Mouse (Mus musculus) gastrocnemius, postnatal 4 days (tissue): ENCODE data around the gene Pwp2. TPM values are rescaled to one million over a fixed set of nuclear protein-coding genes. Genes with fewer than 3 reads are reported as not detected.
A peak's percentile ranks its signal among the peaks of the same experiment; 100 is the strongest.
"Not testable (repeated sequence)": the region's sequence is repeated elsewhere in the genome, so short reads cannot be mapped to it uniquely, and the experiment has no call there.

ENCODE experiments used
- DNase-seq, 2 experiments: peaks; one replicate each; pipeline ENCODE4 v3.0.0; 2021 to 2022; ENCODE audit warnings: low spot score in 2 of 2, mixed read lengths in 2 of 2
- total RNA-seq, 2 experiments: library from RNA; stranded (reverse); gene quantifications; 2 replicates each; pipeline ENCODE4 v1.2.3; 2021

The Pwp2 gene
- total RNA-seq, 2 experiments from 2014 or later = 8.9 to 10.5 TPM

DNA sequence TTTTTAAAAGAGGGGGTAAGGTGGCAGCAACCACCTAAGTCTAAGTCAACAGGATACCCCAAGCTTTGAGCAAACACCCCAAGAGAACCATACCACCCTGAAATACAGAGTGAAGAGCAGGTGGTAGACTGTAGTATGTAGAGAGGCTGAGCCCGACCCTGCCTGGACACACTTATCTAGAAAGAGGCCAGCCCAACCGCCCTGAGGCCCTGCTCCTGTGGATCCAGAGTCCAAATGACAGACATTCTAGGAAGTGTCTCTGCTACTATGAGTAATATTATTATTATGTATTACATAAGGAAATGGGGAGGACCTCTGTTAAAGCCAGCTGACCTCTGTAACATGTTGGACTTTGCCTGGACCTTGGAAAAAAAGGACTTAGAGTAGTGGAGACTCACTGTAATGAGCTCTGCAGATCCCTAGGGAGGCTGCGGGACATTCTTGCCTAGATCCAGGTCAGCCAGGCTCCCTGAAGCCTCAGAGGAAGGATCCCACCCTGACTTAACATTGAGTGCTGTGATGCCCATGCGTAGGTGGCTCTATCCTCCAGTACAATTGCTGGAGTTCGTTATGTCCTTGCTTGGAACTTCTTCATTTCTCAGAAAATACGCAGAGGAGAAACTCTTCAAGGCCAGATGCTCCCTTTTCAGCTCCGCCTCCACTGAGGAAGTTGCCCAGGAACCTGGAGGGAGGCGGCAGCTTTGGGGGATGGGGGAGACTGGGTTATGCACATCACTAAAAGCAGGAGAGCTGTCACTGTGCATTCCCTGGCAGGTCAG is 41.0 kb downstream of the Pwp2 start:
- DNase-seq = no peak

DNA sequence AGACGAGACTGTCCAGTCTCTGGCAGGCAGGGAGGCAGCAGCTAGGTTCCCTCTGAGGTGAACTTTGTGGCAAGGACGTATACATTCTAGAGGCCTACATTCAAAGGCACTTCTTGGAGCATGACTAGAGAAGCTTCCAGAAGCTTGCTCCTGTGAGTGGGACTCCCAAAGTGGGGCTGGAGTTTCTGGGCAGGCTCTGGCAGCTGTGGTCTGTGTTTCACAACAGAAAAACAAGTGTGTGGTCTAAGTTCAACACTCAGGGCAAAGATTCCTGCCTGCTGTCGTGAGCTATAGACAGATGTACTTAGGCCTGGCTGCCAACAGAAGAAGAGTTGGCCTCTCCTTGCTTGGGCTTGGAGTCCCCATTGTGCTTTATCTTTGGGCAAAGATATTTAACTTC is 44.1 kb downstream of the Pwp2 start:
- DNase-seq = no peak

DNA sequence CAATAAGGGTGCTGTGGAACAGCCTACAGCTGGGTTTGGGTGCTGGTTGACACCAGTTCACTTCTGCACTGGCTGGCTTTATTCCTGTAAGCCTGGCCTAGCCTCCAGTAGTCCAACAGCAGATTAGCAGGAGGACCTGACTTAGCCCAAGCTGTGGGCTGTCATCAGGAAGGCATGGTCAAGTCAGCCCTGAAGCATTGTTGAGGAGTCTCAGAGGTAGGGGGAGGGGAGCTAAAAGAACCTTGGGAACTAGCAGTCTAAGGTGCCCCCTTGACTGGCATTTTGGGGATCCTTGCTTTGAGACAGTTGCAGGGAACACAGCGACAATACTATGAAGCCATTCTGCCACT is 44.7 kb downstream of the Pwp2 start:
- no peak for DNase-seq

DNA sequence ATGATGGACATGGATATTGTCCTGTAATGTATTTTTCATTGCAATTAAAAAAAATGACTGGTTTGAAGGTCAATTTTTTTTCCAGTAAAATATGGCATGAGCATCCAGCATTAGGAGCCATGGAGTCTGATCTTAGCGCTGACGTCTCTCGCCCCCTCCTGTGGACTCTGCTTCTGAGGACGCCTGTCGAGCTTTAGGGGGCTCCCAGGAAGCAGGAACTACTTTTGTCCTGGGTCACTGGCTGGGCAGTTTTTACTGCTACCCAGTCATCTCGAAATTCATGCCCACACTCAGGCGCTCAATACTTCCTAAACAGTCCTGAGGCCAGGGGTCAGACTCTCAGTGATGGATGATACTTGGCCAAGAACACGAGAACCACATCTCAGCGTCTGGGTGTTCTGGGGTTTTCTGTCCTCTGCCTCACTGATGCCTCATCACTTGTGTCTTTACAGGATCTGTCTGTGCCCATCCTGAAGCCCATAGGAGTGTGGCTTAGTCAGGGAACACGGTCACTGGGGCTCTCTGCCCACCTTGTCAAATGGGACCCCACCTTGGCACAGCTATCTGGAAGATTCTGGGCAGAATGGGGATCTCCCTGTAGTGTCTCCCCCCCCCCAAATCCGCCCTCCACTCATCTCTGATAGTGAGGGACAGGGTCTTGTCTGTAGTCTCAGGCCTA is 45.2 kb downstream of the Pwp2 start:
- no peak for DNase-seq

DNA sequence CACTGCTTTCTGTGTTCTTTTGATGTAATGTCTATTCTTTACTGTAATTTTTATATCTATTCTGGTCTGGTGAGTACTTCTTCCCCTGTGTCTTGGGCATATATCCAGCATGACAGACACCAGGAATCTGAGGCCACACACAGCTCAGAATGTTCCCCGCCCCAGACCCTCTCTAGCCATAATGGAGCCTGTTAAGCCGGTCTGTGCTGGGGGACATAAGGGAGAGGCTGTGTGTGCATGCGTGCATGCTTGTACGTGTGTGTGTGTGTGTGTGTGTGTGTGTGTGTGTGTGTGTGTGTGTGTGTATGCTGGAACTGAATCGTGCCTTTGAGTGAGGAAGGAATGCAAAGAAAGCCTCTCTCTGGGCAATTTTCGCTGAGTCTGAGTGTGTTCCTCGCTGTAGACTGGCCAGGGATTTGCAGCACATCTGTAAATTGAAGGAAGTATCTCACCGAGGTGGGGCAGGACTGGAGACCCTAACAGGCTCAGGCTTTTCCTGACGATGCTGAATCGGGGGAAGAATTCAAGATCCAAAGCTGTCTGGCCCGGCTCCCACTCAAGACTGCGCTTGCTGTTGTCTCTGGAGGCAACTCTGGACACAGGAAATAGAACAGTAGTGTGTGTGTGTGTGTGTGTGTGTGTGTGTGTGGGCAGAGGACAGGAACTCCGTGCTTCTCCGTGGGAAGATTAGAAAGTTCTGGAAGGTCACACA is 46.0 kb downstream of the Pwp2 start:
- DNase-seq = peak in 1 of 2 experiments; percentile 68

DNA sequence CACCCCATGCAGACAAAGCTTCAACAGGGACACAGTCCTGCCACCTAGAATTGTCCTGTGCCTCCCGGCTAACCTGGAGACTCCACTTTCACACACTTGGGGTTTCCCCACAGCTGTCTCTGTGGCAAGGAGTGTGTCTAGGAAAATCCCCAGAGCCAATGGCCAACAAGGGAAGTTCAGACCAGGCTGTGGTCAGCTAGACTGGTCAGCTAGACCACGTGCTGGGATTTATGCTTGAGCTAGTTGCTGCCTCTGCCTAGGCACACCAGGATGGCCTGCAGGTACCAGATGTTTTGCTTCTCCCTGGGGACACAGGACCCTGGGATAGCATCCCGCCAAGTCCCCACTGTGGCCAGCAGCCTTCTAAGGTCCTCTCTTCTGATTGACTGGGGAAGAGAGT is 47.8 kb downstream of the Pwp2 start:
- no peak for DNase-seq

DNA sequence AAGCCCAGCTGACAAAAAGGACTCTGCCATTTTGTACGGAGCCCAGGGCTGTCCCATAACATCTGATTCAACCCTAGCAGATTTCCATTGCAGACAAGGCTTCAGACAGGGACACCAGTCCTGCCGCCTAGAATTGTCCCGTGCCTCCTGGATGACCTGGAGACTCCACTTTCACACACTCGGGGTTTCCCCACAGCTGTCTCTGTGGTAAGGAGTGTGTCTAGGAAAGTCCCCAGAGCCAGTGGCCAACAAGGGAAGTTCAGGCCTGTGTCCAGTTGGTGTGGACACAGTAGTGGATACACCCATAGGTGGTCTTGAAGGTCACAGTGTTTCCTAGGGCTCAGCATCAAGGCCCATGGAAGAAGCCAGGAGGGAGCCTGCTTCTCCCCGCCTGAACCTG is 49.0 kb downstream of the Pwp2 start:
- no peak for DNase-seq

DNA sequence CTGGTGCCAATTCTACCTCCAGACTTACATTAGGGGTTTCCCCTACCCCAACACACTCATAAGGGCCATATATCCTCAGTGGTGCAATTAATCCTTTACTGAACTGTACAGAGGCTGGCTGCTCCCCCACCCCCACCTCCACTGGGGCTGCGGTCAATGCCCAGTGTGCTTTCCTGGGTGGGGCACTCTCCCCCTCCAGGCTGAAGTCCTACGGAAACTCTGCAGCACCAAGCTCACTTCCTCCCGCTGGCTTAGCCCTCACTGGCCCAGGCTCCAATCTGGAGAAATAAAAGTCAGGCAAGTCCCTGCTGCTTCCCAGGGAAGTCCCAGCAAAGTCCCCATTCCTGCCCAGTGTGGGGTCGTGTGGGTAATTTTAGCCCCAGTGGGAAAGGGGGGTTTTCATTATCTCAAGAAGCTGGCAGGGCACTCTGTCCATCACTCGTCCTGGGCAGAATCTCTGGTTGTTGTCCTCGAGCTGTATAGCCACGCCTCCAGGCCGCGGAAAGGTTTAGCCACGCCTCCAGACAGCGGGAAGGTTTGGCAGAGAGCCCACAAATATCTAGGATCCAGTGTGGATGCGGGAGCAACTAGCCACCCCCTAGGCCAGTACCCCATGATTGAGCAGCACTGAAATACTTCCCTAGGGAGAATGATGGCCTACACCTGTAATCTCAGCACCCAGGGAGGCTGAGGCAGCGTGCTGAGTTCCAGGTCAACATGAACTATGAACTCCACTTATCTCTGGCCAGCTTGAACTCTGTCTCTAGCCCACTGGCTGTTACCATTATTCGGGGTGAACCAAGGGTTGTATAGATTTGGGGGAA is 49.8 kb downstream of the Pwp2 start:
- no peak for DNase-seq

DNA sequence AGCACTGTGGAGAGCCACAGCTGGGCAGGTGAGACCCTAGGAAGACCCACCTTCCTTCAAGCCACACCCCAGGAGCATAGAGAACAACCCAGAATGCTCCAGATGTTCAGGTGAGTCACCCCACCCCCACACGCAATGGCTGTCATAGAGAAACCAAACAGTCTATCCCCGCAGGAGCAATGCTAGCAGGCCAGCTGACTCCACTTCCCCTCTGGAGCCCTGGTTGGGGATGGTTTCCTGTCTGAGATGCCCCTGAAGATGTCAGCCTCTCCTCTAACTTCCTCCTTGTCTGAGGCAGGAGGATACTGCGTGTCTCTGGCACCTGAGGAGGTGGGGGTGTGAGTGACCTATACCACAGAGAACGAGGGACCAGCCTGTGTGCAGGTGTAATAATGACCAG is 50.5 kb downstream of the Pwp2 start:
- no peak for DNase-seq

DNA sequence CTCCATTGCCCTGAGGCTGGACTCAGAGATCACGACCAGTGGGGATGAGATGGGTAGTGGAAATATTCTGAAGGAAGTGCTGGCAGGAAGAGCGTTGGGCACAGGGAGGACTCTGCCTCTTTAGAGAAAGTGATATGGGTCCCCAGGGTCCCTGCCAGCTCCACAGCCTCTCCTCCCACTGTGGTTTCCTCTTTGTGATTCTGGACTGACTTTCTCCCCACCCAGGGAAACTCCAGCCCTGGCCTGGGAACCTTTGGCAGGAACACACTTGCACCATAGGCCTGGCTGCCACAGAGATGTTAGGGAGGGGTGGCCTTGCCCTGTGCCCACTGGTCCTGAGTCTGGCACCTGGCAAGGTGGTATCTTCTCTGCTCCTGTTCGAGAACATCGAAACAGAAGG is 55.0 kb downstream of the Pwp2 start:
- DNase-seq = no peak

DNA sequence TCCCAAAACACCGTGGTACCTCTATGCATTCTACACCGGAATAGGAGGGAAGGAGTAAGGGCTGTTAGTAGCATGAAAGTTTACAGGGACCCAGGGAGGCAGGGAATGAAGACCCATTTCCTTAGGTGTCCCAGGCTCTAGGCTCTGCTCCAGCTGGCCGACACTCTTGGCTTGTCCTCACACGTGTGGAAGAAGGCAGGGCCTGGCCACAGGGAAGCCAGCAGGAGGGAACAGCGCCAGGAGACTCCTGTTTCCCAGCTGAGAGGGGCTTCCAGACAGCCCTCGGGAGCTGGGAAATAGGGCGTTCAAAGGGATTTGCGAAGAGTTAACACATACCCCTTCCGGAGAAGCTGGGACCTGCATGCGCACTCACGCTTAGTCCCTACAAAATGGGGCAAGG is 55.5 kb downstream of the Pwp2 start:
- DNase-seq = no peak

DNA sequence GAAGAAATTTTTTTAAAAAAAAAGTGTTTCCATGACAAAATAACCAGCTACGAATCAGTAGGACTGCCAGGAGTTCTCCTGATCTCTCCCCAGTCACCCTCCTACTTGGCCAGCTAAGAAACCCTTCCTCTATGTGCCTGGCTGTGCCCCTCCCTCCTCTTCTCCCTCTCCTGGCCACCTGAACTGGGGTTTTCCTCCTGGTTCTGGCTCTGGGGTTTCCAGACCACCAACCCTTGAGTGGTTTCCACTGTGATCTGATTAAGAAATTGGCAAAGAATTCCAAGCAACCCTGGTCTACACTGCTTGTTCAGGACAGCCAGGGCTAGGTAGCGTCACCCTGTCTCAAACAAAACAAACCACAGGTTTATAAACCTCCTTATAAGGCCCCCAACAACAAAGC is 56.3 kb downstream of the Pwp2 start:
- DNase-seq = no peak

DNA sequence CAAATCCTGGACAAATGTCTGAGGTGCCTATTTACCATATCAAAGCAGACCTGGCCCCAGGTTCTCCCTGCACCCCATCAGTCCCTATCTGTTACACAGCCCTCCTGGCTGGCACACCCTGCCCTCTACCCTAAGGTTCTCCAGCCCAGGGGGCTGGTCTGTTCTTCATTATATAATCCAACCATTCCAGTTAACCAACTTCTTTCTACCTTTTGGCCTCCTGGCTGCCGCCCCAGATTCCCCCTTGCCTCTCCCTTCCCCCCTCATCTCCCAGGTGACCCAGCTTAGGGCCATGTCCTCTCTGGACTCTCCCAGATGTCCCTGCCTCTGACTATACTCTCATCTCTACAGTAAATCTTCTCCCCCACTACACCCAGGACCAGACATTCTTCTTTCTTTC is 57.0 kb downstream of the Pwp2 start:
- DNase-seq = no peak

DNA sequence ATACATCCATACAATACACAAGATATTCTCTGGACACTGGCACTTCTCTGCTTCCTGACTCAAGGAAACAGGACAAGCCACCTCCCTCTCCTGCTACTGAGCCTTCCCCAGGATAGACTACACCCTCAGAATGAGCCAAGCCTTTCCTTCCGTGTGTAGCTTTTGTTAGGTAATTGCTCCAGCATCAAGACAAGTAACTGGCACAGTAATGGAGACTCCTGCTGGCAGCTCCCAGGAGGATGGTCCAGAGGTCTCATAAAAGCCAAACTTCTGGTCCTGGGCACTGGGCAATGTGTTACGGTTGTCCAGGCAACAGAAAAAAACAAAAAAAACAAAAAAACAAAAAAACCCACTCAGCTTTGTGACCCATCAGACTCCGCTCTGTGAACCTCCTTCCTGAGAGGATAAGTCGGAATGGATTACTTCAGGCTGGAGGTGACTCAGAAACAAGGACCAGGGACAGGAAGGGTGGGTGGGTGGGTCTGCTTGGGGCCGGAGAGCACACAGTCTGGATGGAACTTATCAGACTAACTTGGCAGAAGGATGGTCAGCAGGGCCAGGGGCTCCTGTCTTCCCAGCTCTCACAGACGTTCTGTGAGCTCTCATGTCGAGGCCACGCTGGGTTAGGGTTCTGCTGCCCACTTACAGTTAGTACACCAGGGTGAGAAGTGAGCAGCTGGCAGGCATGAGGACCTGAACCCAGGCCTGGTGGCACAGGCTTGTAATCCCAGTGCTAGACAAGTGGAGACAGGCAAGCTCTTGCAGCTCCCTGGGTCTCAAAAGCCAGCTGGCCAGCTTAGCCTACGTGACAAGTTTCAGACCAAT is 57.7 kb downstream of the Pwp2 start:
- no peak for DNase-seq

DNA sequence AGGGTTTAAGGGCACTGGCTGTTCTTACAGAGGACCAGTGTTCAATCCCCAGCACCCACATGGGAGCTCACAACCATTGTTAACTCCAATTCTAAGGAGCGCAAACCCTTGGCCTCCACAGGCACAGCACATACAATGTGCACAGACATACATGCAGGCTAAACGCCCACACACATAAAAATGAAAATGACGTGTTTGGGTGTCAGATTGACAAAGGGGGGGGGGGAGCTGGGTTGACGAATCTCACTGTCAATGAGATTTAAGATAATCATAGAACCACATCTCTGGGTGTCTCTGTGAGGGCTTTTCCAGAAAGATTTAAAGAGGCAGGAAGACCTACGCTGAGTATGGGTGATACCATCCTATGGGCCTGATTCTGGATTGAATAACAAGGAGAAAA is 58.6 kb downstream of the Pwp2 start:
- DNase-seq = no peak

DNA sequence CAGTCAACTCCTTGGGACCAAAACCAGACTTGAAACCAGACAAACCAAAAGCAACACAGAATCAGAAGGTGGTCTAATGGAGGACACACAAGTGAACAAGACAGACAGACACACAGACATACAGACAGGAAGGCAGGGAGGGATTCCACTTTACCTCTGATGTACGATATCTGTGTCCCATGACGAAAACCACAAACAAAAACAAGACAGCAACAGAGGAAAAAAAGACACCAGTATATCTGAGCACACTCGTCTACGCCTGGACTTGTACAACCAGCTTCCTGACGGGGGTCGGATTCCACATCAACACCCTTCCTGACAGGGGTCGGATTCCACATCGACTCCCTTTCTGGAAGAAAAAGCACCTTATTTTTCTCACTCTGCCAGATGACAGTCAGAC is 59.9 kb downstream of the Pwp2 start:
- not testable (repeated sequence) for DNase-seq

DNA sequence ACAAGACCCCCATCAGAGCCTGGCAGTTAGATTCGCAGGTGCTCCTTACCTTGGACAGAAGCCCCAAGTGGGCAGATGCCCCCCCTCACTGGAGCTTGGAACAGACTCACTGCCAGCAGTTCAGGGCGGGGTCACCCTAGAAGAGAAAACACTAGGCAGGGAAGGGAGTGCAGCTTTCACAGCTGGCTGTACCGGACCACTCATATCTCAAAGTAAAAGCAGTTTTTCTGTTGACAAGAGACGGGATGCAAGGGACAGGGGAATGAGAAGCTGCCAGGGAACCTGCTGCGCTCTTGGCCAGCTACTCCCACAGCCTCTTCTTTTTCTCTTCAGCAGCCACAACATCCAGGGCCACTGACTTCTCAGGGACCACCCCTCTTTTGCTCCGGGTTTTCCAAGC is 60.8 kb downstream of the Pwp2 start:
- not testable (repeated sequence) for DNase-seq
